Mouse (Mus musculus) cerebellum, adult 2 months (tissue): ENCODE data around the gene Nptn.

Source experiments
- CTCF ChIP-seq: fragments of 200-500 bp; IDR thresholded peaks from 2 replicates; pipeline ENCODE4 v1.5.1; 2011; ENCODE audit warnings: low read depth, mild to moderate bottlenecking, control low read depth, low read length, moderate library complexity, borderline replicate concordance; ENCODE audit not compliant: insufficient read depth
- POLR2A ChIP-seq: fragments of 200-500 bp; IDR thresholded peaks from 2 replicates; pipeline ENCODE4 v1.6.1; 2011; ENCODE audit warnings: low read length, control low read depth, borderline replicate concordance; ENCODE audit not compliant: insufficient read depth

- no peak for TF ChIP-seq CTCF
- TF ChIP-seq POLR2A, result 0 out of 2 replicates have a peak, but pooled peaks have one; percentile 20
These were observed 48.7 kb upstream of the Nptn start for GRCm38 (mm10) chr9:58533322-58533721.
